ENCODE assay signal across 16 mouse cellular contexts in the genomic region with DNA sequence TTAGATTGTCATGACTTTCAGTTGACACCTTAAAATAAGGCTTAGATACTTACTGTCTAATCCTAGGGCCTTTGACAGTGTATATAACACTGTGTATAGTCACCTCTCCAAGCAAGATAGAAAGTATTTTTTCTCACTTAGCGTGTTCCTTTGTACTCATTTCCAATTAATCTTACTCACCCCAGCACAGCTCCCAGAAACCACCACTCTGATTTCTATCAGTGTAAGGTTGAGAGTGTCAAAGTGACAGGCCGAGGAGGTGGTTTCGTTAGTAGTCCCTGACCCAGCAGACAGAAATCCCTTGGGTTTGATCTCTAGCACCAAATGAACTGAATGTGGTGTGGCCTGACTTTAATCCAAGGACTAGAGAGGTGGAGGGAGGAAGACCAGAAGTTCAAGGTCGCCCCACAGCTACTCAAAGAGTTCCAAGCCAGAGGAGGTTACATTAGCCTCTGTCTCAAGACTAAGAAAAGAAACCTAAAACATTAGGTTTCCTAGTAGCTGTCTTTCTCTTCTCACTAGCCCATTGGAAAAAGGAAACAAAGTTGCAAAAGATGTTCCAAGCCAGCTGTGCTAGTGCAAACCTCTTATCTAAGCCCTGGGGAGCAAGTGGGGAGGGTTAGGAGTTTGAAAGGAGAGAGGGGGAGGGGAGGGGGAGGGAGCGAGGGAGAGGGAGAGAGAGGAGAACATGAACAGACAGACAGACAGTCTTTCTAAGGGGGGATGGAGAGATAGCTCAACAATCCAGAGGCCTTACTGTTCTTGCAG. TPM values are rescaled to one million over a fixed set of nuclear protein-coding genes. Genes with fewer than 3 reads are reported as not detected.
A peak's percentile ranks its signal among the peaks of the same experiment; 100 is the strongest.
DNase-seq lines count a peak whose midpoint lies in the region; ATAC-seq and TF ChIP-seq lines count a peak whose summit lies in the region.
"Had no signal": no experiment of that assay in that cellular context is flagged by ENCODE, and none has a peak within 500 bp of the region (broad histone marks: within the 10 kb centered on the region; RNA-seq: fewer than 3 reads in every experiment).

No protein-coding gene starts in this region.

- H3K9me3 ChIP-seq in megakaryocyte, embryonic 14.5 days = no peaks in the 10 kb centered on the region
- H3K9me3 ChIP-seq in ES-E14 (ENCODE audit: control insufficient read depth, insufficient read depth, low read depth, low read length) = no peaks in the 10 kb centered on the region
- H3K9me3 ChIP-seq: embryonic facial prominence, embryonic 10.5 days; heart, embryonic 13.5 days; midbrain, embryonic 15.5 days; stomach, embryonic 15.5 days had no signal

- ATAC-seq in megakaryocyte, adult 5-6 weeks (ENCODE audit: poor library complexity, severe bottlenecking) = no peak
- ATAC-seq in megakaryocyte-erythroid progenitor cell, adult 5-6 weeks (replicated peaks; ENCODE audit: low FRiP score, low TSS enrichment, poor library complexity, severe bottlenecking) = peak; percentile 48
- ATAC-seq: intestine, embryonic 16.5 days; midbrain, embryonic 15.5 days had no signal

- intact Hi-C loops in heart, postnatal 36 days (cut with DNase I) = no loop called here

- DNase-seq in ES-E14 (ENCODE audit: low read depth, low spot score) = no peak
- DNase-seq in induced T-regulatory cell, adult 2 months (ENCODE audit: low read depth) = peak; percentile 50
- no peak for DNase-seq in cerebellum, adult 11-12 months
- DNase-seq in heart, postnatal 36 days = no peak
- DNase-seq: cerebellum, postnatal 14 days; gastrocnemius, postnatal 36 days; lung, postnatal 14 days; thymus, postnatal 4 days had no signal

- peaks cover 77% of the 10 kb centered on the region for H3K4me1 ChIP-seq in megakaryocyte, embryonic 14.5 days
- peaks cover 20 to 21% of the 10 kb centered on the region in 2 experiments for H3K4me1 ChIP-seq in ES-E14 (ENCODE audit: control insufficient read depth in 2 of 2, insufficient read depth in 2 of 2, low read length in 2 of 2, poor library complexity in 1 of 2)
- H3K4me1 ChIP-seq: heart, embryonic 13.5 days; midbrain, embryonic 15.5 days; stomach, embryonic 15.5 days had no signal

- peak overlapping the region; percentile 74 for H3K4me3 ChIP-seq in megakaryocyte, embryonic 14.5 days (replicated peaks)
- no peak overlapping the region for H3K4me3 ChIP-seq in ES-E14 (ENCODE audit: insufficient read depth in 1 of 2, low read depth in 1 of 2, low read length in 2 of 2, poor library complexity in 1 of 2, severe bottlenecking in 1 of 2)
- H3K4me3 ChIP-seq: embryonic facial prominence, embryonic 10.5 days; heart, embryonic 13.5 days; midbrain, embryonic 15.5 days; stomach, embryonic 15.5 days had no signal

- H3K9ac ChIP-seq in ES-E14 (ENCODE audit: insufficient read depth, low read depth, low read length, poor library complexity, severe bottlenecking) = no peak overlapping the region
- H3K9ac ChIP-seq: heart, embryonic 13.5 days; midbrain, embryonic 15.5 days; stomach, embryonic 15.5 days had no signal

- H3K36me3 ChIP-seq in megakaryocyte, embryonic 14.5 days (replicated peaks; ENCODE audit: low read length) = peaks cover 3% of the 10 kb centered on the region
- H3K36me3 ChIP-seq in ES-E14 (ENCODE audit: control insufficient read depth, insufficient read depth, low read length, poor library complexity, severe bottlenecking) = 0 out of 2 replicates have a peak, but pooled peaks cover 2% of the 10 kb centered on the region
- H3K36me3 ChIP-seq: embryonic facial prominence, embryonic 10.5 days; heart, embryonic 13.5 days; midbrain, embryonic 15.5 days; stomach, embryonic 15.5 days had no signal

- in situ Hi-C loops in ES-E14 (cut with MboI; ENCODE audit: low sequenced_read_pairs in 2 of 2, unreplicated experiment in 2 of 2) = no loop called here

- no peaks in the 10 kb centered on the region for H3K27me3 ChIP-seq in megakaryocyte, embryonic 14.5 days (replicated peaks)
- H3K27me3 ChIP-seq: heart, embryonic 13.5 days; midbrain, embryonic 15.5 days; stomach, embryonic 15.5 days had no signal

- peak overlapping the region; percentile 51; the same call in 1 of the 2 replicates for H3K27ac ChIP-seq in ES-E14 (ENCODE audit: insufficient read depth, low read depth, low read length, poor library complexity, severe bottlenecking)
- H3K27ac ChIP-seq: embryonic facial prominence, embryonic 10.5 days; heart, embryonic 13.5 days; midbrain, embryonic 15.5 days; stomach, embryonic 15.5 days had no signal

TF ChIP-seq in ES-E14, 5 proteins besides CTCF, POLR2A, EP300 and RAD21:
- TF ChIP-seq MAFK (IDR thresholded peaks at IDR 0.05; ENCODE audit: insufficient read depth, low read depth, low read length) (no peak), CHD2 (IDR thresholded peaks at IDR 0.05; ENCODE audit: low read depth, low read length) (no peak), HCFC1 (IDR thresholded peaks at IDR 0.05; ENCODE audit: borderline replicate concordance, insufficient read depth, low read length) (no peak), ZNF384 (IDR thresholded peaks at IDR 0.05; ENCODE audit: low read depth, low read length) (no peak), ZC3H11A (IDR thresholded peaks at IDR 0.05; ENCODE audit: borderline replicate concordance, low read depth, low read length) (no peak)

RNA-seq across cellular contexts. Expression of a gene that starts 21.0 kb away (rescaled TPM):
- 1.1 and 1.3 TPM in 2 replicates for polyA plus RNA-seq in megakaryocyte, embryonic 14.5 days (2012; ENCODE audit: insufficient read depth, low replicate concordance)
- total RNA-seq in megakaryocyte, adult 5-6 weeks (2015) = 16.4 and 17.2 TPM in 2 replicates
- 6.1 and 10.0 TPM in 2 replicates for total RNA-seq in megakaryocyte, adult 5-6 weeks (2017)
- total RNA-seq in ES-E14 (2012; rRNA removed) = 9.0 and 10.9 TPM in 2 replicates
- 25.0 and 31.3 TPM in 2 replicates for total RNA-seq in megakaryocyte-erythroid progenitor cell, adult 5-6 weeks (2014; fragmentation: Nextera tagmentation)
- 16.2 and 17.4 TPM in 2 replicates for total RNA-seq in megakaryocyte-erythroid progenitor cell, adult 5-6 weeks (2017)
- total RNA-seq in heart, postnatal 36 days (2021) = 10 to 100 TPM; 10.6 to 13.4 TPM
